Mouse (Mus musculus) adrenal gland, adult (tissue): ENCODE results near the gene Tmem211.

Experiments
- DNase-seq, 2 experiments: peaks; one replicate each; pipeline ENCODE4 v3.0.0; 2022 to 2023; ENCODE audit warnings: low spot score in 1 of 2; ENCODE audit not compliant: inconsistent age in 2 of 2

The Tmem211 gene

DNA sequence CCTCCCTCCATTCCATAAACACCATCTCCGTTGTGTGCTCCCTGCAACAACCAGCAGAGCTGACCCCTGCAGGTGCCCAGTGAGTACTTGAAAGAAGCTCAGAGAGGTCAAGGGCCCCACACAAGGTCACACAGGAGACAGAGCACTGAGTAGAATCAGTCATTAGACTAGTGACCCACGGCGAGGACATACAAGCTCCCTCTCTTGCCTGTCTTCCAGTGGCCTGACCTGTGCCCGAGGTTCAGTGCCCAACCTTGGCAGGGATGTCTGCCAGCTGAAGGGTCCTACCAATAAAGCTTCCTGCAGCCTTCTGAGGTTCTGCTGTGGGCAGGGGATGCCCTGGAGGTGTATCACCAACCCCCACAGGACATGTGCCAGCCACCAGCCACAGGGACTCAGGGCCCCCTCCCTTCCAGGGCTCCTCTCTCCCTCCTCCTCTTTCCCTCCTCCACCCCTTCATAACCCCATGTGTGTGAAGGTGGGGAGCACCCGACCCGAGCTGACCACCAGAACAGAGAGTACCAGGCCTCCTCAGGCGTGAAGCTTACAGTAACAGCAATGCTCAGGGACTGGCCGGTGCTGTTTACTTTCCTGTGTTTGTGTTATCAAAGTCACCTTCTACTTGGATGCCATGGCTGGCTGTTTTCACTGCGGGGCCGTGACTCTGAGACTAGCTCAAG lies 14.4 kb upstream of the Tmem211 start:
- peak in 1 of 2 experiments; percentile 19 for DNase-seq

DNA sequence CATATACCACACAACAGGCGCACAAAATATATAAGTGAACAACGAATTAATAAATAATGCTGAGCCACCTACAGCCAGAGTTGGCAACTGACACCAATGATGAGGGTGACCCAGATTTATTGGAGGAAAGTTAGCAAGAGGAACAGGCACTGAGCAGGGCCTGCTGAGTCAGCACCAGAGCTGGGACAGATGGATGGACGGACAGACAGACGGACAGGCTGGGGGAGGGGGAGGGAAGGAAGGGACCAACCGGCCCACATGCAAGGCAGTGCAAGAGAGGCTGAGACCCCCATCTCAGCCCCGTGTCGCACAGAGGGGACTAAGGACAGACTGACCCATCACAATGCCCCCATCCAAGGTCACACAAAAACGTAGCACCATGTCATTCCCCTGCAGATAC lies 12.7 kb upstream of the Tmem211 start:
- no peak for DNase-seq

DNA sequence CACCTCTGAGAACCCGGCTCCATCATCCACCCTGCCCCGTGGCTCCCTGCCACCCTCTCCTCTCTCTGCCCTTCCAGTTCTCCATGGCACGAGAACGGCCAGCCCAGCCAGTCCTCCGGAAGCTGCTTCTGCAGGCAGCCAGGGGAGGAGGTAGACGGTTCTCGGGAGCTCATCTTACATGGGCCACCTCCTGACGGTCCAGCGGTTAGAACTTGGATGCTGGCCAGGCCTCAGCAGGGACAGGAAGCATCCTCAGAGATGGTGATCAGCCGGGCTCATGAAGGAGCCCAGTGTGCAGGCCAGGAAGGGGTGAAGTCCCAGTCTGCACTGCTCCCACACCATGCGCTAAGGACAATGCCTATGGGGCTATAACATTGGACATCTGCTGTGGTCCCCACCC lies 12.3 kb upstream of the Tmem211 start:
- DNase-seq = peak; percentile 51 to 66

DNA sequence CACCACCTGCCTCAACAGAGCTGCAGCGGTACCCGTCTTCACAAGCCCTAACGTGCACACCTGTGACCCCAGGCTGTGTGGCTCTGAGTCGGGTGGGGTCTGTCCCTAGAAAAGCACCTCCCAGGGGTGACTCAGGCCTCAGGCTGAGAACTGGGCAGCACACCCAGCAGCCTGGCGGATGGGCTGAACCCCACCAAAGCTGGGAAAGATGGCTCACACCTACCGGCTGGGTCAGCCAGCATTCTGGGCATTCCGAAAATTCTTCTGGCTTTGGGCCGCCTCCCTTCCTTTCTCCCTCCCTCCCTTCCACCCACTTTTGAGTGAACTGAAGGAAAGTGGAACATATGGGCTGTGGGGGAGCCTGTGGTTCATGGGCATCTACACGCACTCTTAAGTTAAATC lies 11.1 kb upstream of the Tmem211 start:
- no peak for DNase-seq

DNA sequence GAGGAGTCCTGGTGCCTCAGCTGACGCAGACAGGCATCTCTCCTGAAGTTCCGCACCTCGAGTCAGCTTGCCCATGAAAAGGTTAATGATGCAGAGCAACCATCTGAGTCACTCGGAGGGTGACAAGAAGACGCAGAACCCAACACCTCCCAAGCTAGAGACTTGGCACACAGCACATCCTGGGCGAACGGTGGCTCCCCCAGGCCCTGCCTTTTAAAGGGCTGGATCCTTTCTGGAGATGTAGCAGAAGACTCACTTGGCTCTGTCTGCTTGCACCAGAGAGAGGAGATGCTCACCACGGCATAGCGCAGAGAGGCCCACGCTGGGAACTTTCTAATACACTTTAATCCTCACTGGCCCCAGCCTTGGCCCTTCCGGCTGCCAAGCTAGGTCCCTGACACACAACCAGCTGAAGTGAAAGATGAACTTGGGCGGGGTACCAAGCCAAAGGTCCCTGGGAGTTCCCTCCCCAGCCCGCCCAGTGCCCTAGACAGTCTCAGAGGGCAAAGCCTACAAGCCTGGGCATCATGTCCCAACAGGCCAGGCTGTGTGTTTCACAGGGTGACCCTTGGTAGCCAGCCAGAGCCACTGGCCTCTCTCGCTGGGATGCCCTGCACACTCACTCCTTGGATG lies 10.3 kb upstream of the Tmem211 start:
- DNase-seq = no peak

DNA sequence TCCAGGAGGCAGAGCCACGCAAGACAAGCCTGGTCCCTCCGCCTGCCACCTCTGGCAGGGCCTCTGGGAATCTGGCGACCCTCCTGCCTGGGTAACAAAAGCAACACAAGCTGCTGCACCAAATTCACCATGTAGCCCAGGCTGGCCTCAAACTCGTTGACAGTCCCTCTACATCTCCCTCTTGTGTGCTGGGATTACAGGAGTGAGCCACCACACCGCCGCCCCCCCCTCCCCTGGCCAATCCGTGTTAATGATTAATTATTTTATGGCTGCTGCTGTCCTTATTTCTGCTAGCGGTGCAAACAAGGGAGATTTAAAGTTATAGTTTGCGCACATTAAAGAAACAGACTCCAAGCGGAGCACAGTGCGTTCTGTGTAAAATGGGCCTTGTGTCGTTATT lies 9.6 kb upstream of the Tmem211 start:
- DNase-seq = no peak

DNA sequence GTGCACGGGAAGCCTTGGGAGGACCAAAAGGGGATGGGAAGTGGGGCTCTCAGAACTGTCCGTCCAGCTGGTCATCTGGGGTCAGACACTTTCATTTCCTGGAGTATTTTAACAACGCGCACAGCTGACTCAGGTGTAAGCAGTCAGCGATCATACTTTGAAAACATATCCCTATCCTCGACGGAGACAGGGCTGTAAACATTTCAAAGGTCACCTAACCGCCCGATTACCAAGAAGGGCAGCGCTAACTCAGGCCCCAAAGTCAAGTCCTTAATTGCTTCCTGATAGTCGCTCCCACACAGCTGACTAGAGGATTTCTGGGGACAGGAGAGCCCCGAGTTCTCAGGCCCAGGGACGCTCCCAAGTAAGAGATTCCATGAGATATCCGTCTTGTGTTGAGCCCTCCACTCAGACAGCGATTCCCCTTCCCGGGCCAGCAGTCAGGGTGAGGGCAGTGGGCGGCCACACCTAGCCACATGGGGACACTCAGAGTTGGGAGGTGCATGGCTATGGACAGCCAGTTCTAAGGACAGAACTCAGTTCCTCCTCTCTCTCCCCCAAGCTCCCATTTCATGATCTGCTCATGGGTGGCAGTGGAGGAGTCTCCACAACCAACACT lies 8.0 kb upstream of the Tmem211 start:
- DNase-seq = no peak

DNA sequence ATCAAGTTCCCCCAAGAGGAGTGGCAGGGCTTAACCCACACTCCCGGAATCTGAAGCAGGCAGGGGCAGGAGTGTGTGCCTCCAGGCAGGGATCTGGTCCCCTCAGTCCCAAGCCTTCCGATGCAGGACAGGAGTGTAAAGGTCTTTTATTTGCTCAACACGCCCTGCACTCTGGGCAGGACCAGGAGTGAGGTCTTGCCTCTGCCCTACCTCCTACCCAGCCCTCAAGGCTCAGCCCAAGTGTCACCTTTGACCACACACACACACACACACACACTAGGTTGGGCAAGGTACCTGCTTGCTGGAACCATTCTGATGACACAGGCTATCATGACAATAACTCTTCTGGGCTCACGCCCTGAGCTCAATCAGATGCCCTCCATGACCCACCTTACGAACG lies 7.3 kb upstream of the Tmem211 start:
- no peak for DNase-seq

DNA sequence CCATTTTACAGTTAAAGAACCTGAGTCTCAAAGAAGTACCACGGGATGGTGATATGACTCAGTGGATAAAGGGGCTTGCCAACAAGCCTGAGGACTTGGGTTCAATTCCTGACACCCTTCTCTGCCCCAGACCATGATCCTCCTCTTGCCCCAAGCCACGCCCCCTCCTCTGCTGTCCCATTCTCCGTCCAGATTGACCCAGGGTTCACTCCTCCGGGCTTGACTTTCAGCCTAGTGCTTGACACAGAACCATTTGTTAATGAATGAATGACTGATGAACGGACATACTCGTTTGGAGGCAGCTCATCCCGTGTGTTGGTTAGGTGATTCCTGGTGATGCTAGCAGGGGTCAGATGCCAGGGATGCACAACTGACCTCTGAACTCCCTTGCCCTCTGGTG lies 6.8 kb upstream of the Tmem211 start:
- DNase-seq = no peak

DNA sequence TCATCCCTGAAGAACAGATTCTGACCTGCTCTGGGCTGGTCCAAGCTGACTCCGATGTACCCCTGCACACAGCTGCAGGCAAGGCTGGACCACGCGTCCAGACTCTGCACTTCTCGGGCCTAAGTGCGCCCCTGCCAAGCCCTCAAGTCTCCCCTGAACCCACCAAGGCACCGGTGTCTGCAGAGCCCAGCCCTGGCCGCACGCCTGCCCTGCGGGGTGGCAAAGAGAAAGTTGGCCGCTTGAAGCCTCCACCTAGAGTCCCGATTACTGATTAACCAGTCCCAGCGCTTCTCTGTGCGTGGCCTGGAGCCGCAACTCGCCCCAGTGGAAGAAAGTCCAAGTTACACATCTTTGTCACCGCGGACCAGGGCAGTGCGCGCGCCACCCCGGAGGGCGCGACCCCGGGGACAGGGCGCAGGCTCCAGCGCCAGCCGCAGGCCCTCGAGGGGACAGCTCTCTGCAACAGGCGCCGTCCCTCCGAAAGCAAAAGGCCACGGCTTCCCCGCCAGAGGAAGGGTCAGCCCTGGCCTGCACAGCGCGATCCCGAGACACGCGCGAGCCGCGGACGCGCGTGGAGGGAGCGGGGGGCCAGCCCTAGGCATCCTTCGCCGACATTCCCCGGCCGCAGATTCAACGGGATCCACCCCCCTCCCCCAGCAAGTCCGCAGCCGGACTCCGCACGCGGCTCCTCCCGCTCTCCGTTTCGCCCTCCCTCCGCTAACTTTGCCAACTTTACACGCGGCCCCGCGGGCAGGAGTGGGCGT lies 6.1 kb upstream of the Tmem211 start:
- DNase-seq = peak in 1 of 2 experiments; percentile 64

DNA sequence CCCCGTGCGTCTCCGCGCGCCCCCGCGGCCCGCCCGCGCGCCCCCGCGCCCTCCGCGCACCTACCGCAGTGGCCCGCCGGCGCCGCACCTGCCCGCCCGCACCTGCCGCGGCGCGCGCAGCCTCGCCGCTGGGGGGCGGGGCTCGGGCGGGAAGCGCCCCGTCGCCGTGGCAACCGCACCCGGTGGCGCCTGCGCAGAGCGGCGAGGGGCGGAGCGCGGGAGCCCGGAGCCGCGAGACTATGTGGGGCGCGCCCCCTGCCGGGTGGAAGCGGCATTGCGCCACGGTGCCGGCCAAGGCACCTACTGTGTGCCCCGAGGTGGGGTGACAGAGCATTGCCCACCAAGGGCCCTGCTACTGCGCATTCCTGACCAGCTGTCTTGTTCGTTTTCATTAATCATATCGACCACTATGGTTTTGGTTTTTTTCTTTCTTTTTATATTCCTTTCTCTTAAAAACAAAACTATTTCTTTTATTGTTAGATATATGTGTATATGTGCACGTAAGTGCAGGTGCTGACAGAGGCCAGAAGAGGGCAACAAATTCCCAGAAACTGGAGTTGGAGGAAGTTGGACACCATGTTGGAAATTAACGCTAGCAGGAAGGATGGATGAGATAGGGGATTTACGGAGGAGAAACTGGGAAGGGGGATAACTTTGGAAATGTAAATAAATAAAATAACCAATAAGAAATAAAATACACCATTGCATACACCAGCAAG lies 5.4 kb upstream of the Tmem211 start, which contains the start of gene 2900026A02Rik:
TSS of gene 2900026A02Rik (minus strand) at position 90 of the 719 bp plus-strand sequence.
- DNase-seq = peak; percentile 71 to 90

DNA sequence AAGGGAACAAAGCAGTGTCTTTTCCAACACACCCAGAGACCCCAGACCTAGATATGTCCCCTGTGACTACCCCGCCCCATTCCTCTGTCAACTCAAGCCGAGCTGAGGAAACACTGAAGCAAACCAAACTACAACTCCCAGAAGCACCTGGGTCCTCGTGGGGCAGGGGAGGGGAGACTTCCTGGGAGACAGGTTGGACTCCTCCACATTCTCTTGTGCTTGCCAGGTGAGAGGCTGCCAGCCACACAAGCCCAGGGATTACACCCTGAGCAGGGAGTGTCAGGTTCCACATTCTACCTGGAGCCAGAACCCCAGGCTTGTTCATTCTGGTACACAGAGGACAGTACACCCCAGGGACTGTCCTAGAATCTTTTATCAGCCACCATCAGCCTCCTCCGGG lies 2.8 kb upstream of the Tmem211 start:
- peak in 1 of 2 experiments; percentile 22 for DNase-seq

DNA sequence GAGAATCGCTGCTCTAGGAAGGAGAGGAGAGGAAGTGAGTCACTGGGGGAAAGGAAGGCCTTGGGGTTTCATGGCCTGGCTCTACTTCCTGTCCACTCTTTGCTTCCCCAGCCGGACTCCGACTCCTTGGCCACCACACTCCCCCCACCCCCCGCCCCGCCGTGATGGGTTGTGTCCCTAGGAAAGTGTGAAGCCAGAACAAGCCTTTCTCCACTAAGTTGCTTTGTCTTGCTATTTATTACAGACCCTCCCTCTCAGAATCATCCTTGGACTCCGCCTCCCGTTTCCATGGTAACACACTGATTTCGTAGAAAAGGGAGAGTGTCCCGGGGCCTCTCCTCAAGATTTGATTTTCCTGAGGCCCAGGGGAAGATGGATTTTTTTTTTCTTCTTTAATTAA lies 1.4 kb upstream of the Tmem211 start:
- peak in 1 of 2 experiments; percentile 48 for DNase-seq

DNA sequence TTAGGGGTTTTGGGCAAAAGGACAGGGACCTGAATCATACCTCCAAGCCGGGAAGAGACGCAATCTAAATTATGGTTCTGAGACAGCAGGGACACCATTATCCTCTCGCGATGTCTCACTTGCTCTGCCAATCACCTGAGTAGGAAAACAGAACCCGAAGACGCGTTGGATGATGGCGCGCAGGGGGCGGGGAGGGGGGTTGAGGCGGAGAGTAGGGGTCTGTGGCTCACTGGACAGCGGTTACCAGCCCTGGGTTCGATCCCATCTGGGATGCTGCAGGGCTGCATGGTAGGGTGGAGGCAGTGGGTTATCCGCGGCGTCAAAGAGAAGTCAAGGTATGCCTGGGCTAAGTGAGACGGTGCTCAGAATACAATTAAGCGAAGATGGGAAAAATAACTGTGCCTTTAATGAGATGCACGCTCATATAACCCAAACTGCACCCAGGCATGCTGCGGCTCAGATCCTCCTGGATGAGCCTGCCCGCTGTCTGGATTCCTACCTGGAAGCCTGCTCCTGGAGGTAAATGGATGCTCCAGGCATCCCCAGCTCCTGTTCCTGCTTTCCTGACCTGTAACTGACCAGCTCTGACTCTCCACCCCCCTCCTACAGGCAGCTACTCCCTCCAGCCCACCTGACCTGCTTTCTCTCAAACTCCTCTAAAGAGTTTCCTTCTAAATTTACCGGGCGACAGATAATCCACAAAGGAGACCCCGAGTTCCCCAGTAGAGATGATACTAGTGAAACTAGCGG lies 848 bp upstream of the Tmem211 start:
- peak in 1 of 2 experiments; percentile 23 for DNase-seq

DNA sequence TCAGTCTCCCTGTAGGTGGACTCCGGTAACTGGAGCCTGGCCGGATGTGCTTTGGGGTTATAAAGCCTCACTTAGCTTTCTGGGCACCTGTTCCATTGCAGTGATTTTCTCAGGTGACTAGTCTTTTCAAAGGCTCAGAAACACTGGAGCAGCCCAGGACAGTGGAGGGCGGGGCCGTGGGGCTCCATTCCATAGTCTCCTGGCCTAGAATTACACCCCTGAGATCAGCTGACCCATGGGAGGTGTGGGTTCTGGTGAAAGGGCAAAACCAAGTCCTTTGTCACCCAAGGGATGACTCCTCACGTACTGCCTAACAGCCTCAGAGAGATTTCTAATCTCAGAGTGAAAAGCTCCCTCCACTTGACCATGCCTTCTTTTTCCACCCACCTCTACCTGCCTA lies 3.5 kb downstream of the Tmem211 start:
- no peak for DNase-seq

DNA sequence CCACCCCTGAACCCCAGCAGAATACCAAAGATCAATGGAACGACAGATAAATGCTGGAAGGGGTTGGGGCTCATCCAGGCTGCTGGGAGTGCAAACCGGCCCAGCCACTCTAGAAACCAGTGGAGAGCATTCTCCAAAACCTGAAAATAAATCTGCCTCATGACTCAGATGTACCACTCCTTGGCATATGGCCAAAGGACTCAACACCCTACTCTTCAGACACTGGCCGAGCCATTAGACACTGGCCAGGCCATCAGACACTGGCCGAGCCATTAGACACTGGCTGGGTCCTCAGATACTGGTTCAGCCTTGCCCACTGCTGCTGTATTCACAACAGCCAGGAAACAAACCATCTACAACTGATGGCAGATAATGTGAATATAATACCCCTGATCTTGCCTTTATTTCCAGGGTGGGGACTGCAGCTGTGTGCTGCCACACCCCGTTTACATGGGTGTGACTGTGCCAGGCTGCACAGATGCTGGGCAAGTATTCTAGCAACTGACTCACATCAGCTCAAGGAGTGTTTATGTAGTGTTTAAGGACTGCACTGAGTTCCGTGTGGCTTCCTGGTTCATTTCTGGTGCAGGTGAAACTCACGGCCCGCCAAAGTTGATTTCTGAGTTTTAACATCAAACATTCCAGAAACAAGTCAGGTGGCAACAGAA lies 22.7 kb downstream of the Tmem211 start:
- no peak for DNase-seq

DNA sequence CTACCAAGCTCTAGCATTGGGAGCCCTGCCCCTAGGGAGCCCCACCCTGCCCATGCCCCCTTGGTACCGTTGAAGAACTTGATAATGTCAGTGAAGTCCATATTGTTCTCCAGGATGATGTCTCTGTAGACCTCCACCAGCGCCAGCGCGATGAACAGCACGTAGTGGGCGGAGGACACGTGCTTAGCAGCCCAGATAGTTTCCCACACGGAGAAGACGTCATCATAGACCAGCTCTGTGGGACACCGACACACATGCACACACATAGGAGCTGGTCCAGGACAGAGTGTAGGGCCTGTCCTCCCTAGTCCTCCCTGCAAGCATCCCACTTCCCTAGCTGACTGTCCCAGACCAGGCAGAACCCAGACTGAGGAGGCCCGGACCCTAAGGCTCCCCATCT lies 24.1 kb downstream of the Tmem211 start:
- DNase-seq = no peak

DNA sequence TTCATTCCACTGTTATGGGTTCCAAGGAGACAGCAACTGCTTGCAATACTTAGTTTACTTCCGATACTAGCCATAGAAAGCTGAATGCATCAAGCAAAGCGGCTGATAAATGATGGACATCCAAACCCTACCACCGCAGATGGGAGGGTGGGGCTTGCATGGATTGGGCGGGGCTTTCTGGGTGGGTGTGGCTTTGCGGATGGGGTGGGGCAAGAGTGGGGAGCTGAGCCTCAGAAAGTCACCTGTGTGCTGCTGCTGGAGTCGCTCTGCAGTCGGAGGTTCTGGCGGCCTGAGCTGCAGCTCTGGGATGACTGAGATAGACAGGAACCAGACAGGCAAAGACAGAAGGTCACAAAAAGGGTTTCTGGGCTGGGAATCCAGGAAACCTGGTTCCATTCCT lies 38.9 kb downstream of the Tmem211 start:
- DNase-seq = no peak

DNA sequence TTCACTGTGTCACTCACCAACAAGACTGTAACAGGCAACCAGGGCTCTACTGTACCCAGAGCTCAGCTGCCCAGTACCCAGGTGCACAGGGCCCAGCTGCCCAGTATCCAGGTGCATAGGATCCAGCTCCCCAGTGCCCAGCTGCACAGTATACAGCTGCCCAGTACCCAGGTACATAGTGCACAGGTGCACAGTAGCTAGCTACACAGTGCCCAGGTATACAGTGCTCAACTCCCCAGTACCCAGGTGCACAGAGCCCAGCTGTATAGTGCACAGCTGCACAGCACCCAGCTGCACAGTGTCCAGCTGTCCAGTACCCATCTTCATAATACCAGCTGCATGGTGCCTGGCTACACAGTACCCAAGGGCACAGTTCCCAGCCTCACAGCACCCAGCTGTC lies 41.5 kb downstream of the Tmem211 start:
- DNase-seq = no peak

DNA sequence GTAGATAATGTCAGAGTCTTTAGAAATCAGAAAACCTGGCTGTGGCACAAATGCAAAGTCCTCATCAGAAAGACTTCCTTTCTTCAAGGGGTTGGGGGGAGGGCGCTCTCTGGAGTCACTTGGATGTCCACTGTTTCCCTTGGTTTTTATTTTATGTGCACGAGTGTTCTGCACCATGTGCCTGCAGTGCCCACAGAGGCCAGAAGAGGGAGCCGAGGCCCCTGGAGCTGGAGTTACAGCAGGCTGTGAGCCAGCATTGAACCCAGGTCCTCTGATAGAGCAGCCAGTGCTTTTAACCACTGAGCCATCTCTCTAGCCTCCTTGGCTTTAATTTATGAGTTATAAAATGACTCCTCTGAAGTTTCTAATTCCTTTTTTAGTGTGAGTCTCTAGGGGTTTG lies 43.3 kb downstream of the Tmem211 start:
- no peak for DNase-seq
